8 mouse cellular contexts compared by ENCODE assay signal in the genomic region with DNA sequence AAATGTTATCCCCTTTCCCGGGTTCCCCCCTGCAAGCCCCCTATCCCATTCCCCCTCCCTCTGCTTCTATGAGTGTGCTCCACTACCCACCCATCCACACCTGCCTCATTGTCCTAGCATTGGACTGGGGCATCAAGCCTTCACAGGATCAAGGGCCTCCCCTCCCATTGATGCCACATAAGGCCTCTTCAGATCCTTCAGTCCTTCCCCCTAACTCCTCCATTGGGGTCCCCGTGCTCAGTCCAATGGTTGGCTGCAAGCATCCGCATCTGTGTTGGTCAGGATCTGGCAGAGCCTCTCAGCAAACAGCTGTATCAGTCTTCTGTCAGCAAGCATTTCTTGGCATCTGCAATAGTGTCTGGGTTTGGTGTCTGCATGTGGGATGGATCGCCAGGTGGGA. TPM values are rescaled to one million over a fixed set of nuclear protein-coding genes. Genes with fewer than 3 reads are reported as not detected.
DNase-seq lines count a peak whose midpoint lies in the region; ATAC-seq lines count a peak whose summit lies in the region.
"Not testable (repeated sequence)": the region's sequence is repeated elsewhere in the genome, so short reads cannot be mapped to it uniquely, and the experiment has no call there.
"Had no signal": no experiment of that assay in that cellular context is flagged by ENCODE, and none has a peak within 500 bp of the region (broad histone marks: within the 10 kb centered on the region; RNA-seq: fewer than 3 reads in every experiment).

No protein-coding gene starts in this region.

- not testable (repeated sequence) for H3K36me3 ChIP-seq in midbrain, embryonic 11.5 days (ENCODE audit: control insufficient read depth, insufficient read depth, low read length)

- WGBS in midbrain, embryonic 11.5 days = 91% methylated on average over 4 of the region's 4 CpGs

- peak; percentile 52 for DNase-seq in heart, adult 11 months
- DNase-seq in midbrain, embryonic 11.5 days (ENCODE audit: low spot score, missing footprints) = peak; percentile 56

- not testable (repeated sequence) for H3K4me3 ChIP-seq in midbrain, embryonic 11.5 days (ENCODE audit: low read depth, low read length)

- H3K27ac ChIP-seq in midbrain, embryonic 11.5 days (ENCODE audit: low read depth, low read length) = not testable (repeated sequence)

- not testable (repeated sequence) for H3K27me3 ChIP-seq in midbrain, embryonic 11.5 days (ENCODE audit: control insufficient read depth, insufficient read depth, low read length)

- not testable (repeated sequence) for H3K4me1 ChIP-seq in midbrain, embryonic 11.5 days (ENCODE audit: control insufficient read depth, insufficient read depth, low read length)

- not testable (repeated sequence) for H3K9ac ChIP-seq in midbrain, embryonic 11.5 days (ENCODE audit: low read length)

- not testable (repeated sequence) for ATAC-seq in midbrain, embryonic 11.5 days (ENCODE audit: low FRiP score)

- not testable (repeated sequence) for H3K9me3 ChIP-seq in midbrain, embryonic 11.5 days (ENCODE audit: control insufficient read depth, low read length)

- H3K4me2 ChIP-seq in midbrain, embryonic 11.5 days = not testable (repeated sequence)

RNA-seq across cellular contexts. Expression of a gene that starts 30.3 kb away (rescaled TPM):
- polyA plus RNA-seq in midbrain, embryonic 11.5 days (2014; fragmentation: Nextera tagmentation; extraction: Ambion mirVana) = 48.9 and 49.0 TPM in 2 replicates
- polyA plus RNA-seq: activated CD4-positive, CD25-positive, alpha-beta regulatory T cell, adult 4 months; C2C12; CD4-positive, CD25-positive, alpha-beta regulatory T cell, adult 4 months; cerebellum, adult 2 months; G1E; Patski had no signal

RNA-seq across cellular contexts. Expression of a gene that starts 53.1 kb away (rescaled TPM):
- 477 and 504 TPM in 2 replicates for polyA plus RNA-seq in midbrain, embryonic 11.5 days (2014; fragmentation: Nextera tagmentation; extraction: Ambion mirVana)
